Comparison of ENCODE assay signal across 16 mouse cellular contexts in genomic region chr13:108601021-108601420, GRCm38 (mm10).
A peak's percentile ranks its signal among the peaks of the same experiment; 100 is the strongest.
DNase-seq lines count a peak whose midpoint lies in the region; ATAC-seq lines count a peak whose summit lies in the region.
"Had no signal": no experiment of that assay in that cellular context is flagged by ENCODE, and none has a peak within 500 bp of the region (broad histone marks: within the 10 kb centered on the region; RNA-seq: fewer than 3 reads in every experiment).

No protein-coding gene starts in this region.

- 93% methylated on average over 2 of the region's 2 CpGs for WGBS in forebrain, embryonic 14.5 days
- 96% methylated on average over 2 of the region's 2 CpGs for WGBS in forebrain, embryonic 13.5 days
- 82% methylated on average over 2 of the region's 2 CpGs for WGBS in lung, embryonic 15.5 days

- no peak overlapping the region for H3K9ac ChIP-seq in forebrain, embryonic 14.5 days (ENCODE audit: low read length)
- no peak overlapping the region for H3K9ac ChIP-seq in forebrain, embryonic 13.5 days
- no peak overlapping the region for H3K9ac ChIP-seq in lung, embryonic 15.5 days
- H3K9ac ChIP-seq: heart, embryonic 15.5 days; liver, embryonic 12.5 days had no signal

- H3K27ac ChIP-seq in forebrain, embryonic 14.5 days (ENCODE audit: low read depth, low read length), result no peak overlapping the region
- no peak overlapping the region for H3K27ac ChIP-seq in forebrain, embryonic 13.5 days
- no peak overlapping the region for H3K27ac ChIP-seq in lung, embryonic 15.5 days
- H3K27ac ChIP-seq: heart, embryonic 15.5 days; liver, embryonic 12.5 days; midbrain, embryonic 10.5 days had no signal

- H3K4me2 ChIP-seq in forebrain, embryonic 14.5 days (ENCODE audit: low read length), result no peak overlapping the region
- no peak overlapping the region for H3K4me2 ChIP-seq in forebrain, embryonic 13.5 days
- H3K4me2 ChIP-seq in lung, embryonic 15.5 days, result no peak overlapping the region
- H3K4me2 ChIP-seq: heart, embryonic 15.5 days; liver, embryonic 12.5 days had no signal

- DNase-seq in forebrain, embryonic 14.5 days (ENCODE audit: low spot score), result peak; percentile 13
- DNase-seq in lung, adult 18-20 months, result no peak
- DNase-seq in adipocyte (ENCODE audit: low spot score), result peak; percentile 12
- peak; percentile 6 to 21 for DNase-seq in cerebellum, postnatal 36 days
- DNase-seq in frontal cortex, postnatal 36 days (ENCODE audit: low spot score in 2 of 2), result no peak
- DNase-seq: adrenal gland, postnatal 36 days; heart, adult 18-20 months; kidney, adult 8-10 months; right cerebral cortex, postnatal 4 days had no signal

- H3K36me3 ChIP-seq in forebrain, embryonic 14.5 days (ENCODE audit: control insufficient read depth, insufficient read depth, low read length), result no peaks in the 10 kb centered on the region
- no peaks in the 10 kb centered on the region for H3K36me3 ChIP-seq in forebrain, embryonic 13.5 days (ENCODE audit: poor library complexity, severe bottlenecking)
- H3K36me3 ChIP-seq in lung, embryonic 15.5 days, result no peaks in the 10 kb centered on the region
- H3K36me3 ChIP-seq: heart, embryonic 15.5 days; liver, embryonic 12.5 days; midbrain, embryonic 10.5 days had no signal

- H3K27me3 ChIP-seq in forebrain, embryonic 14.5 days (replicated peaks; ENCODE audit: control insufficient read depth, insufficient read depth, low read length), result no peaks in the 10 kb centered on the region
- H3K27me3 ChIP-seq in forebrain, embryonic 13.5 days, result no peaks in the 10 kb centered on the region
- H3K27me3 ChIP-seq in lung, embryonic 15.5 days, result no peaks in the 10 kb centered on the region
- H3K27me3 ChIP-seq: heart, embryonic 15.5 days; liver, embryonic 12.5 days had no signal

- no peak overlapping the region for H3K4me3 ChIP-seq in forebrain, embryonic 14.5 days (ENCODE audit: low read depth, low read length)
- no peak overlapping the region for H3K4me3 ChIP-seq in forebrain, embryonic 13.5 days
- no peak overlapping the region for H3K4me3 ChIP-seq in lung, embryonic 15.5 days
- H3K4me3 ChIP-seq: erythroblast, embryonic 14.5 days; heart, embryonic 15.5 days; liver, embryonic 12.5 days; midbrain, embryonic 10.5 days had no signal

- H3K4me1 ChIP-seq in forebrain, embryonic 14.5 days (ENCODE audit: control insufficient read depth, insufficient read depth, low read length), result no peaks in the 10 kb centered on the region
- H3K4me1 ChIP-seq in forebrain, embryonic 13.5 days, result no peaks in the 10 kb centered on the region
- H3K4me1 ChIP-seq in lung, embryonic 15.5 days, result no peaks in the 10 kb centered on the region
- H3K4me1 ChIP-seq: liver, embryonic 12.5 days; midbrain, embryonic 10.5 days had no signal

- no peaks in the 10 kb centered on the region for H3K9me3 ChIP-seq in forebrain, embryonic 14.5 days (replicated peaks; ENCODE audit: control insufficient read depth, low read length)
- no peaks in the 10 kb centered on the region for H3K9me3 ChIP-seq in forebrain, embryonic 13.5 days (replicated peaks)
- H3K9me3 ChIP-seq in lung, embryonic 15.5 days, result no peaks in the 10 kb centered on the region
- H3K9me3 ChIP-seq: heart, embryonic 15.5 days; liver, embryonic 12.5 days; midbrain, embryonic 10.5 days had no signal

- no peak for ATAC-seq in forebrain, embryonic 14.5 days
- ATAC-seq in forebrain, embryonic 13.5 days, result no peak
- ATAC-seq in lung, embryonic 15.5 days (ENCODE audit: borderline replicate concordance, extremely low read depth, low FRiP score, low TSS enrichment), result peak; percentile 73; the same call in 1 of the 2 replicates
- ATAC-seq: forebrain, embryonic 16.5 days; liver, embryonic 12.5 days had no signal

Comparison
In these comparisons a context has a peak if more than half of its experiments do, and no peak if none do; other contexts are left out.
1. DNase-seq: peak in forebrain, embryonic 14.5 days (single experiment), adipocyte (single experiment) and cerebellum, postnatal 36 days (2 of 2); none in lung, adult 18-20 months (0 of 2) and frontal cortex, postnatal 36 days (0 of 2).